Mouse (Mus musculus): ENCODE measurements around the gene Asrgl1. TPM values are rescaled to one million over a fixed set of nuclear protein-coding genes. Genes with fewer than 3 reads are reported as not detected.

Gene Asrgl1
- polyA plus RNA-seq, 1 experiment = 5.0 TPM

- Histone ChIP-seq H3K36me3 (ENCODE audit: control insufficient read depth, insufficient read depth) (no peaks in the 10 kb centered on the region), H3K79me2 (ENCODE audit: control insufficient read depth, insufficient read depth) (no peaks in the 10 kb centered on the region), H3K4me3 (no peak overlapping the region), H3K27me3 (ENCODE audit: control insufficient read depth, insufficient read depth, insufficient read length) (no peaks in the 10 kb centered on the region), H3K4me2 (ENCODE audit: low read depth) (no peak overlapping the region), H3ac (ENCODE audit: control insufficient read depth, insufficient read length) (no peak overlapping the region)
- no peak for TF ChIP-seq POLR2AphosphoS2 (IDR thresholded peaks at IDR 0.05; ENCODE audit: insufficient read length, low read depth)
- TF ChIP-seq MYOG (IDR thresholded peaks at IDR 0.05; ENCODE audit: control insufficient read depth in 1 of 3, insufficient read depth in 1 of 3, insufficient read length in 2 of 3, low read depth in 2 of 3) = no peak
- no peak for TF ChIP-seq CEBPB (IDR thresholded peaks at IDR 0.05; ENCODE audit: insufficient read depth, poor library complexity, severe bottlenecking)
- TF ChIP-seq TCF12 (IDR thresholded peaks at IDR 0.05; ENCODE audit: insufficient read depth, poor library complexity, severe bottlenecking) = no peak
- TF ChIP-seq MYOD1 (IDR thresholded peaks at IDR 0.05; ENCODE audit: control insufficient read depth in 1 of 3, insufficient read length in 2 of 3, low read depth in 2 of 3) = no peak
- TF ChIP-seq TCF3 (IDR thresholded peaks at IDR 0.05; ENCODE audit: insufficient read length, low read depth) = no peak
- TF ChIP-seq MAX (IDR thresholded peaks at IDR 0.05; ENCODE audit: low read depth) = no peak
- no peak for TF ChIP-seq USF1 (IDR thresholded peaks at IDR 0.05; ENCODE audit: low read depth)
- no peak for TF ChIP-seq POLR2A (IDR thresholded peaks at IDR 0.05; ENCODE audit: insufficient read length, low read depth)
- TF ChIP-seq REST (IDR thresholded peaks at IDR 0.05; ENCODE audit: insufficient read depth, insufficient read length) = no peak
- TF ChIP-seq SRF (IDR thresholded peaks at IDR 0.05; ENCODE audit: control insufficient read depth, insufficient read length, low read depth) = no peak
- no peak for TF ChIP-seq E2F4 (IDR thresholded peaks at IDR 0.05; ENCODE audit: insufficient read depth)
Observed at GRCm38 (mm10) chr19:9100297-9101061, 35.0 kb downstream of the Asrgl1 start.

- H3K27me3 ChIP-seq (ENCODE audit: control insufficient read depth, insufficient read depth, insufficient read length) = no peaks in the 10 kb centered on the region
- TF ChIP-seq MYOG (IDR thresholded peaks at IDR 0.05; ENCODE audit: control insufficient read depth in 1 of 3, insufficient read depth in 1 of 3, insufficient read length in 2 of 3, low read depth in 2 of 3) (no peak), TCF3 (IDR thresholded peaks at IDR 0.05; ENCODE audit: insufficient read length, low read depth) (no peak), SRF (IDR thresholded peaks at IDR 0.05; ENCODE audit: control insufficient read depth, insufficient read length, low read depth) (no peak)
- no peak overlapping the region for H3ac ChIP-seq (ENCODE audit: control insufficient read depth, insufficient read length)
- no peak overlapping the region for H3K4me2 ChIP-seq (ENCODE audit: low read depth)
- no peaks in the 10 kb centered on the region for H3K36me3 ChIP-seq (ENCODE audit: control insufficient read depth, insufficient read depth)
- H3K79me2 ChIP-seq (ENCODE audit: control insufficient read depth, insufficient read depth) = no peaks in the 10 kb centered on the region
- H3K4me3 ChIP-seq = no peak overlapping the region
Observed at GRCm38 (mm10) chr19:9099751-9100150, 35.7 kb downstream of the Asrgl1 start.

- Histone ChIP-seq H3K36me3 (ENCODE audit: control insufficient read depth, insufficient read depth) (no peaks in the 10 kb centered on the region), H3K79me2 (ENCODE audit: control insufficient read depth, insufficient read depth) (no peaks in the 10 kb centered on the region), H3ac (ENCODE audit: control insufficient read depth, insufficient read length) (no peak overlapping the region), H3K4me3 (no peak overlapping the region), H3K27me3 (ENCODE audit: control insufficient read depth, insufficient read depth, insufficient read length) (no peaks in the 10 kb centered on the region), H3K4me2 (ENCODE audit: low read depth) (no peak overlapping the region)
- TF ChIP-seq E2F4 (IDR thresholded peaks at IDR 0.05; ENCODE audit: insufficient read depth) = no peak
- TF ChIP-seq TCF12 (IDR thresholded peaks at IDR 0.05; ENCODE audit: insufficient read depth, poor library complexity, severe bottlenecking) = no peak
- no peak for TF ChIP-seq TCF3 (IDR thresholded peaks at IDR 0.05; ENCODE audit: insufficient read length, low read depth)
- no peak for TF ChIP-seq MYOD1 (IDR thresholded peaks at IDR 0.05; ENCODE audit: control insufficient read depth in 1 of 3, insufficient read length in 2 of 3, low read depth in 2 of 3)
- no peak for TF ChIP-seq USF1 (IDR thresholded peaks at IDR 0.05; ENCODE audit: low read depth)
- TF ChIP-seq SRF (IDR thresholded peaks at IDR 0.05; ENCODE audit: control insufficient read depth, insufficient read length, low read depth) = no peak
- no peak for TF ChIP-seq CEBPB (IDR thresholded peaks at IDR 0.05; ENCODE audit: insufficient read depth, poor library complexity, severe bottlenecking)
- no peak for TF ChIP-seq MAX (IDR thresholded peaks at IDR 0.05; ENCODE audit: low read depth)
- TF ChIP-seq POLR2A (IDR thresholded peaks at IDR 0.05; ENCODE audit: insufficient read length, low read depth) = no peak
- TF ChIP-seq MYOG (IDR thresholded peaks at IDR 0.05; ENCODE audit: control insufficient read depth in 1 of 3, insufficient read depth in 1 of 3, insufficient read length in 2 of 3, low read depth in 2 of 3) = no peak
- no peak for TF ChIP-seq REST (IDR thresholded peaks at IDR 0.05; ENCODE audit: insufficient read depth, insufficient read length)
- TF ChIP-seq POLR2AphosphoS2 (IDR thresholded peaks at IDR 0.05; ENCODE audit: insufficient read length, low read depth) = no peak
Observed at GRCm38 (mm10) chr19:9097441-9097840, 38.0 kb downstream of the Asrgl1 start.

GRCm38 (mm10) chr19:9095111-9095510, 40.3 kb downstream of the Asrgl1 start:
- Histone ChIP-seq H3K79me2 (ENCODE audit: control insufficient read depth, insufficient read depth) (no peaks in the 10 kb centered on the region), H3K4me2 (ENCODE audit: low read depth) (no peak overlapping the region), H3K27me3 (ENCODE audit: control insufficient read depth, insufficient read depth, insufficient read length) (no peaks in the 10 kb centered on the region), H3K4me3 (no peak overlapping the region), H3K36me3 (ENCODE audit: control insufficient read depth, insufficient read depth) (no peaks in the 10 kb centered on the region), H3ac (ENCODE audit: control insufficient read depth, insufficient read length) (no peak overlapping the region)
- TF ChIP-seq TCF12 (IDR thresholded peaks at IDR 0.05; ENCODE audit: insufficient read depth, poor library complexity, severe bottlenecking) (no peak), POLR2AphosphoS2 (IDR thresholded peaks at IDR 0.05; ENCODE audit: insufficient read length, low read depth) (no peak), E2F4 (IDR thresholded peaks at IDR 0.05; ENCODE audit: insufficient read depth) (no peak), CEBPB (IDR thresholded peaks at IDR 0.05; ENCODE audit: insufficient read depth, poor library complexity, severe bottlenecking) (no peak), TCF3 (IDR thresholded peaks at IDR 0.05; ENCODE audit: insufficient read length, low read depth) (no peak), MAX (IDR thresholded peaks at IDR 0.05; ENCODE audit: low read depth) (no peak), SRF (IDR thresholded peaks at IDR 0.05; ENCODE audit: control insufficient read depth, insufficient read length, low read depth) (no peak), MYOG (IDR thresholded peaks at IDR 0.05; ENCODE audit: control insufficient read depth in 1 of 3, insufficient read depth in 1 of 3, insufficient read length in 2 of 3, low read depth in 2 of 3) (no peak), USF1 (IDR thresholded peaks at IDR 0.05; ENCODE audit: low read depth) (no peak), REST (IDR thresholded peaks at IDR 0.05; ENCODE audit: insufficient read depth, insufficient read length) (no peak), POLR2A (IDR thresholded peaks at IDR 0.05; ENCODE audit: insufficient read length, low read depth) (no peak), MYOD1 (IDR thresholded peaks at IDR 0.05; ENCODE audit: control insufficient read depth in 1 of 3, insufficient read length in 2 of 3, low read depth in 2 of 3) (no peak)
